Mouse (Mus musculus) kidney, postnatal 25 days (tissue): ENCODE measurements around the gene Btbd9.

Source experiments
- DNase-seq, 2 experiments: peaks; one replicate each; pipeline ENCODE4 v3.0.0; 2021; ENCODE audit warnings: mixed read lengths in 2 of 2

Gene Btbd9

DNA sequence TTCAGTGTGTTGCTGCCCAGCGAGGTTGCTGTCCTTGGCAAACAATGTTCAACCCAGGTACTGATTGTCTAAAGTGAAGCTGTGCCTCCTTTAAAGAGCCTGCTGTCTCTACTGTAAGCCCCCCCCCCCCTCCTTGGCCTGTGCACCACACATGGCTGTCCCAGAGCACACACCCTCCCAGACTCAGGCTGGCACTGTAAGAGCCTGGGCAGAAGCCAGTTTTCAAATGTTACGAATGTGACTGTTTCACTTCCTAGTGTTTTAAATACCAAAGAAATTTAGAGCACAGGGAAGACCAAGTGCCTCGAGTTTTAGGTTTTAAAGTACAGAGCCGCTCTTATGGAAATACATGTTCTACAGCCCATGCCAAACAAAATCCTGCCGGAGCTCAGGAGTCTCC, 336.8 kb downstream of the Btbd9 start:
- DNase-seq = no peak

DNA sequence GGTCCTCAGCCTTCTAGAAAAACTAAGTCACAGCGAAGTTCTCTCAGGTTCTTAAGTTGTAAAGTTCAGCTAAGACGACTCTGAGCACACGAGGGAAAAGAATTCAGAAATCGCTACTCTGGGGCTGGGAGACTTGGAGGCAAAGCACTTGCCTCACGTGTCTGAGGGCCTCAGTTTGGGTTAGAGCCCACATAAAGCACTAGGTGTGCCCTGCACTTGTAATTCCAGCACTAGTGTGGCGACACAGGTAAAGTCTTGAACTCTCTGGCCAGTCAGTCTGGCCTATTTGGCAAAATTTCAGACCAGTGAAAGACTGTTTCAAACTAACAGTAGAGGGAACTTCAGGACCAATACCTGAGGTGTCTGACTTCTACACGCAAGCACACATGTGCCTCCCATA, 338.7 kb downstream of the Btbd9 start:
- DNase-seq = no peak

DNA sequence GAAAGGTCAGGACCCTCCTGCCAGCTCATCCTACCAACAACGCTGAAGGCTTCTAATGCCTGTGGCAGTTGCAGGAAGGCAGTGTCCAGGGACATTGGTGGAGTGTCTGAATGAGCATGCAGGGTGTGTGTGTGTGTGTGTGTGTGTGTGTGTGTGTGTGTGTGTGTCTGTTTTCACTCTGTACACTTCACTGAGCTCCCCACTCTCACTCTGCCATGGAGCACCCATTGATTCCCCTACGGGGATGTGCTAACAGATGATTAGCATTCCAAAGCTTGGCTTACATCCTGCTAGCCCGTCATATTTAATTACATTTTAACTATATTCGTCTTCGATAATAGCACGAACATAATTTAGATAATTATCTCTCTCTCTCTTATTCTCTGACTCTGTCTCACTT, 339.7 kb downstream of the Btbd9 start:
- no peak for DNase-seq

DNA sequence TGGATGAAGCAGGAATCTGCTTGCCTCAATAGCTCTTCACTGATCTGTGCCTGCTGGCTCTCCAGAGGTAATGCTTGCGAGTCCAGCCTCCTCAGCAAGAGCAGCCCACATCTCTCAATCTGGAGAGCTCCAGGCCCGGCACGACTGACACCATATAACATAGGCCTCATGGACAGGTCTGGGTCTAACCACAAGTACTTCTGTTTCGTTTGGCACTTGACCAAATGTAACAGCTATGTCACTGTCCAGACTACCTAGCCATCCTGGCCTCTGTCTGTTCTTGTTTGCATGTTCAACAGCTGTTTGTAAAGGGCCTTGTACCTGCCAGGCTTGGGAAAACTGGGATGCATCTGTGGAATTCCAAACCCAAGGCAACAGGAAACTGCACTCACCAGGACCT, 340.9 kb downstream of the Btbd9 start:
- DNase-seq = no peak

DNA sequence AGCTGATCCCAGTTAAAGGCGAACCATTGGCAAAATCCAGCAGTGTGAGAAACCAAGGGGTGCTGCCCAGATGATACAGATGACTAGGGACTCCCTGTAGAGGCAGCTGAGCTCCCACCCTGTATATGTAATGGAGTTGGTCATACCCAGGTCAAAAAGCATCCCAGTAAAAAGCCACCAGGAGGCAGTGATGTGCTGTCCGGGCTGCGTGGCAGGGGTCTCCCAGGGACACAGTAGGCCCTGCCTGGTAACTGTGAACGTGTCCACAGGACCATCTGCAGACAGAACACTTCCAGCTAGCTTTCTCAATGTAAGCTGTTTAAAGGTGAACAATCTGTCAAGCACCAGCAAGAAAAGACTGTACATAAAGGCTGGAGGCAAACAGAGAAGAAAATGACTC, 343.6 kb downstream of the Btbd9 start:
- no peak for DNase-seq

GRCm38 (mm10) chr17:30231483-30231882, 344.8 kb downstream of the Btbd9 start:
- no peak for DNase-seq

DNA sequence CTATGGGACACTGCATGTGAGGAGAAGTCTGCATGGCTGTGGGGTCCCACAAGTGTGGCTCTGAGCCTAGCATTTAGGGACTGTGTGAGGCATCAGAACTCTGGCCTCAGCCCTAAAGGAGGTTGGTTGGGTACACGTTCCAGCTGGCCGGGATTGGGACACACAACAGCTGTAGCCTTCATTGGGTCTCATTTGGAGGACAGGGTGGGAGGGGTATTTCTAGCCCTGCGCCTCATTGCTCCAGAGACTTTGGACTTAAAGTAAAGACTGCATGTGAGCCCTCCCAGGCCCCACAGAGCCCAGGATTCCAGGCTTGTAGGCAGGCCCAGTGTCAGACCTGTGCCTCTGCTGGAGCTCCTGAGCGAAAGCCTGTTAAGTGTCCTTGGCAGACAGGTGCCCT, 345.9 kb downstream of the Btbd9 start:
- no peak for DNase-seq

- no peak for DNase-seq
Measured at GRCm38 (mm10) chr17:30228439-30229215, 347.7 kb downstream of the Btbd9 start.

DNA sequence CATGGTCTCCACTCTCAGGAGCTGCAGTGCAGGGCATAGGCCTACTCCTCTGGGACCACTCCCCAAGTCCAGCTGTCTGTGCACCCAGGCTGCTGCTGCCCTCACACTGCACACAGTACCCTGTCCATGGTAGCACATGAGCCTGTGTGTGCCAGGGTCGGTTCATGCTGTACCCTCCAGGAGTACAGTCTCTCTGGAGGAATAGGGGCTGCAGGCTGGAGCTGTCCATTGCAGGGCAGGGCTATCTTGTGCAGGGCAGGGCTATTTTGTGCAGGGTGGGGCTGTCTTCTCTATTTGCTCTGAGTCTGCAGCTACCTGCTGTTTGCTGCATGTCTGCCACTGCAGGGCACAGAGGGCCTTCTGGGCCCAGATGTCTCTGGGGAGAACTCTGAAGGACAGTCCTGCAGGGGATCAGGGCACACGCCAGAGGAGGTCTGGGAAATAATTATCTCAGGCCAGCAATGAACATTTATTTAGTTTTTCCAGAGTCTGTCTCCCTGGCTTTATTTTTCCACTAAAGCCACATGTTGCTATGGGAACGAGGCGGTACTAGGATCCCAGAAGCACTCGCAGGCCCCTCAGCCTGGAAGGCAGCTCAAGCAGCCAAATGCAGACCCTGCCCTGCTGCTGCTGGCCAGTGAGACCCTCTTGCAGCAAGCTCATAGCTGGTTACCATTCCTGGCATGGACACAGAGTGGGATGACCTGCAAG, 351.1 kb downstream of the Btbd9 start:
- DNase-seq = no peak

GRCm38 (mm10) chr17:30222837-30223236, 353.5 kb downstream of the Btbd9 start:
- no peak for DNase-seq

- DNase-seq = no peak
Measured at GRCm38 (mm10) chr17:30222361-30222760, 353.9 kb downstream of the Btbd9 start.

DNA sequence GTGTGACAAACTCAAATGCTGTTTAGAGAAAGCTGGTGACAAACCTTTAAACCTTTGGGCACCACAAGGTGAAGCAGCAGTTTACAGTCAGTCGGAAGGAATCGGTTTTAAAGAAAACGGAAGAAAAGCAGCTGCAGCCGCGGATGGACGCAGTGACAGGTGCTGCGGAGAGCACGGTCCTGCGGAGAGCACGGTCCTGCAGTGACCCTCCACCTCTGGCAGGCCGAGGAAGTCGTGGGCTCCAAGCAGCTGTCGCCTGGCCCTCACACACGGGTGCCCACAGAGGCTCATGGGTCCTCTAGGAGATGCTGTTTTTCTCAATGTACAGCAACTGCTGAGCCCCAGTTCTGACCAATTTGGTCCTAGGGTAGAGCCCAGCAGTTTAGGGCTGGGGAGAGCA, 354.6 kb downstream of the Btbd9 start:
- no peak for DNase-seq

DNA sequence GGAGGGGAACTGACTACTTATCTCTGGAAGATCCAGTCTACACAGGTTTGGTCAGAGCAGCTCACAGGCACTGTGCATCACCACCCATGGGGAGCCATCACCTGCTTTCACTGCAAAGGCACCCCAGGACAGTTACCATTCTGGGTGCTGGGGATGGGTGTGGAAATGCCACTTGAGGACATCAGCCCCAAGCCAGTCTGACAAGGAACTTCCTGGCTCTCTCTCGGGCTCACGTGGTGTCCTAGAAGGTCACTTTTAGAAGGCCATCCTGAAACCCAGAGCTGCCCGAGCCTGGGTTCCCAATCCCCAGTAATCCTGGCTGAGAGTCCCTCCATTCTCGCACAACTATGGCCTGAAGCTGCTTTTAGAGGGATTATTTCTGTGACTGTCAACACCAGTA, 360.5 kb downstream of the Btbd9 start:
- no peak for DNase-seq

- DNase-seq = no peak
Measured at GRCm38 (mm10) chr17:30214393-30214792, 361.9 kb downstream of the Btbd9 start.

GRCm38 (mm10) chr17:30213371-30213770, 362.9 kb downstream of the Btbd9 start:
- DNase-seq = no peak

DNA sequence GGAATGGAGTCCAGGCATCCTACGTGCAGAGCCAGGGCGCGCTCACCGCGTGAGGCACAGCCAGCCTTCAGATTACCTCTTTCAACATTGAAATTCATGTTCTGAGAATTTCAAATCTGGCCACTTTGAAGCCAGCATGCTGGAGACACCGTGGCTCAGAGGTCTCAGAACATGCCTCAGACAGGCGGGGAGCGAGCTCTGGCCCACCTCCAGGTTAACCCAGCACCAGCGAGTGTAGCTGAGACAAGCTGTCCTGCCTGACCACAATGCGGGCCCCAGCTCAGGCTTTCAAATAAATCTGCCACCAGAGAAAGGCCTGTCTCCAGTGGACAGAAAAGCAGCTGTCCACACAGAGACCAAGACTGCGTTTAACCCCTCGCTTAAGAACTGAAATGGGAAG, 363.6 kb downstream of the Btbd9 start:
- no peak for DNase-seq

DNA sequence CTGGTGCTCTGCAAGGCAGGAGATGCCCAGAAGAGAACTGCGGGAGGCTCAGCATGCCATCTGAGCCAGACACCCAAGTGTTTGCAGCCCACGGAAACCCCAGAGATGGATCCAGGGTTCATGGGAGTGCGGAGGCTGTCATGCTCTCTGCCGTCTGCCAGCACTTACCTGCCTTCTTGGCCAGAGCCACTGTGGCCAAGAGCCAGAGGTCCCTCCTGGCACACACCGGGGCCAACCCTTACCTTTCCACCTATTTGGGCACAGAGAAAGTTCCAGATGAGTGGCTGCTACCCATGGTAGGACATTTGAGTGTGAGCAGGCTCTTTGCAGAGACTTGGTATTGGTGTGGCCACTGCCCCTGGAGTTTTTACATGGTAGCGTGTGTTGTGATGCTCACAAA, 365.4 kb downstream of the Btbd9 start:
- DNase-seq = peak; percentile 34 to 54

- DNase-seq = no peak
Measured at GRCm38 (mm10) chr17:30210262-30210661, 366.0 kb downstream of the Btbd9 start.

GRCm38 (mm10) chr17:30205062-30205825, 371.0 kb downstream of the Btbd9 start:
- no peak for DNase-seq

- peak in 1 of 2 experiments; percentile 37 for DNase-seq
Measured at GRCm38 (mm10) chr17:30200283-30200682, 376.0 kb downstream of the Btbd9 start.

DNA sequence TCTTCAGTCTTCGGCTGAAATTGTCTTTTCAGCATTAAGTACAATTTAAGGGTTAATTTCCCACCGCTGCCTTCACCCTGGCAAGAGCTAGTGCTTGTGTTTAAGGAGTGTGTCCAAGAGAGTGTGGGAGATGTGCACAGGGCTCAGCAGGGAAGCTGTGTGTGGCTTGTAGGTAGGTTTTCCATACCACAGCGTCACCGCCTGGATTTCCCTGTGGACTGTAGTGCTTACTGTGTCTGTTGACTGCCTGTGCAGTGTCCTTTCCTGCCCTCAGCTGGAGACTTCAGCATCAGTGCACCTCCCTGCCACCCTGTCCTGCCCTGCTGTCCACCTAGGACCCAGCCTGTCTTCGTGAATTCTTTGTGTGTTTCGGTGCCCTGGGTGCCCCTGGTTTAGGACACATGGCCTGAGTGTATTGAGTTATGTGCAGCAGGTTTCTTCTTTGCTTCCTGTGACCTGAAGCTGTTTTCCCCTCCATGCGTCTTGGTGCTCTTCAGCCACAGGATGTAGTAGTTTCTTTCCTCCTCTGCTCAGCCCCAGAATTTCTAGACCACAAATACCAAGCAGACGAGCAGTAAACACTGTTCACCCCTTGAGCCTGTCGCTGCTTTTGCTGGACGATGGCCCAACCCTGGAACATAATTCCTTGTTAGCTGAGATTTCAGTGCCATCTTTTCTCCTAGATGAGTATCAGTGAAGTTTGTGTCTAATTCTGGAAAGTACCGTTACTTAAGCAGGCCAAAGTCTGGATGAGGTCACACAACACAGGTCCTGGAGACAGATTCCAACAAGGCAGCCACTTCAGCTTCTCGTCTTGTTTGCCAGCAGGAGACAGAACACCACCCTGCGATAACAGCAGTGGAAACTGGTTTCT, 376.7 kb downstream of the Btbd9 start:
- DNase-seq = peak; percentile 33 to 37

GRCm38 (mm10) chr17:30198422-30198821, 377.9 kb downstream of the Btbd9 start:
- DNase-seq = peak; percentile 46 to 68
